Mouse (Mus musculus) ES-E14 (cell line): ENCODE data around the gene Mrpl24.

ENCODE experiments used
- MAFK ChIP-seq: IDR thresholded peaks from 2 replicates; pipeline ENCODE4 v1.6.1; 2014; ENCODE audit warnings: mild to moderate bottlenecking, low read depth, low read length, inconsistent platforms; ENCODE audit not compliant: insufficient read depth
- ZNF384 ChIP-seq: IDR thresholded peaks from 2 replicates; pipeline ENCODE4 v1.6.1; 2012; ENCODE audit warnings: low read depth, low read length, inconsistent platforms

- TF ChIP-seq MAFK (no peak), ZNF384 (no peak)
Observed at GRCm38 (mm10) chr3:87935201-87935600, 15.9 kb downstream of the Mrpl24 start.
